Mouse (Mus musculus) common myeloid progenitor, adult 5-6 weeks (primary cell): ENCODE data around the gene Alkbh7. TPM values are rescaled to one million over a fixed set of nuclear protein-coding genes. Genes with fewer than 3 reads are reported as not detected.

Source experiments
- ATAC-seq: replicated peaks from 2 replicates; pipeline ENCODE4 v1.8.0; 2016; ENCODE audit warnings: low read depth, mild to moderate bottlenecking, moderate TSS enrichment, inconsistent platforms; ENCODE audit not compliant: poor library complexity, severe bottlenecking
- total RNA-seq: library from RNA; stranded (forward); fragments of 200-1000, 187-1606 nt; gene quantifications from 2 replicates; pipeline ENCODE4 v1.2.3, GENCODE M21; 2017

Alkbh7 gene
- total RNA-seq: 16.0 and 30.3 TPM in 2 replicates

DNA sequence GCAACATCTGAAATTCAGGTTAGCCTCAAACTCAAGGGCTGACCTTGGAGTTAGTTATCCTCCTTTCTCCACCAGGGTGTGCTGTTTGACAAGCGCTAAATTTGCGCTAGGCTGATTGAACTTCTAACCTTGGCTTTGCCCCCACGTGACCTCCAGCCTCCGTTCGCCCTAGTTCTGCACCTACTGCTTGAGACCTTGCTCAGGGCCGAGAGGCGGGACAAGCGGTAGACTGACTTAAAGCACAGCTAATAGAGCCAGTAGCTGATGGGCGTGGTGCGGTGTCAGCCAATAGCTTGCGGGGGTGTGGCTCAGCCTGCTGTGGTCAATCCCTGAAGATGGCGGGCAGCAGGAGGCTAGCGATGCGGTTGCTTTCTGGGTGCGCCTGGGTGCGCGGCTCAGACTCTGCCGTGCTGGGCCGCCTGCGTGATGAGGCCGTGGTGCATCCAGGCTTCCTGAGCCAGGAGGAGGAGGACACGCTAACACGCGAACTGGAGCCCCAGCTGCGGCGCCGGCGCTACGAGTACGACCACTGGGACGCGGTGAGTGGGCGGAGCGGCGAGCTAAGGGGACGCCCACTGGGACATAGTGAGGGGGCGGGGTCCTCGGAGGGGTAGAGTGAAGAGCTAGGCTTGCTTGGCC, at the start of gene Alkbh7:
Gene Alkbh7, plus strand, starts transcription at position 311 of the 639 bp plus-strand sequence.
- ATAC-seq: peak; percentile 98

DNA sequence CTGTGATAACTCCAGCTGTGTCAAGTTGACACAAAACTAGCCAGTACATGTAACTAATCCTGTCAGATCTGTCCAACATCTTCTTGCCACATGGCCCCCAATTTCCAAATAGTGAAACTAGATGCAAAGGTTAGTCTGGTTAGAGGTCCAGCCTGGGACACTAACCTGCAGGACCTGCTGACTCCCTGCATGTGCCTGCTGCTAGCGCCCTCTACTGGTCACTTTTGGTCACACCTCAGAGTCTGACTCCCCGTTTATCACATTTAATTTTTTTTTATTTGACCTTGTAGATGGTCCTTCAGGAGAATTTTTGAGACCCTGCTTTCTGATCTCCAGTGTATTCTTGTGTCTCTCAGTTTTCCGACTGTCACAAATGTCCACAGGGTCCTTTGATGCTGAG, 46.2 kb upstream of the Alkbh7 start:
- ATAC-seq: peak; percentile 82

DNA sequence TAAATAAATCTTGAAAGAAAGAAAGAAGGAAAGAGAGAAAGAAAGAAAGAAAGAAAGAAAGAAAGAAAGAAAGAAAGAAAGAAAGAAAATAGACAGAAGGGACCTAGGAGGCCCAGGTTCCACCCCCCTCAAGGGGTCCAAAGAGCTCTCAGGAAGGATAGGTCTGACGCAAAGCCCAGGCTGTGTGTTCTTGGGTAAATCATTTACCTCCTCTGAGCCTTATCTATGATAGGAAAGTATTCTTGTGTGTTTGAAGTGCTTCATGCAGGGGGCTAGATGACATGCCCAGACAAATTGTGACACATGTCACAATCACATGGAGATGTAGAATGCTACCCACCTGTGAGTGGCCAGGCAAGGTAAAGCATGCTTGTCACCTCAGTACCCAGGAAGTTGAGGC, 44.5 kb upstream of the Alkbh7 start:
- ATAC-seq: no peak

DNA sequence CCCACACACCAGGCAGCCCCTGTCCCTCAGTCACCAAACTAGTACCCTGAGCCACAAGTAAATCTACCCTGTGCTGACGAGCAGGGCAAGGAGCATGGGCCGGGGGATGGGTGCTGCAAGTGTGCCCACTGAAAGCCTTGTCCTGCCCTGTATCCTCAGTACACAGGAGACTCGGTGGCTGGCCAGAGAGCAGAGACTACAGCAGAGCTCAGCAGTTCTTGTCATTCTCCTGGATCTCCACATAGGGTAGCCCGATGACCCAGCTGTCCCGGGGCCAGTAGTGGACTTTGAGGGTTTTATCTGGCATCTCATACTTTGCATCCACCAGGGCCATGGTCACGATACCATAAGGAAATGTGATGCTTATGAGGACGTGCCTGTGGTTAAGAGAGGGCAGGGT, 42.3 kb upstream of the Alkbh7 start:
- ATAC-seq: no peak

DNA sequence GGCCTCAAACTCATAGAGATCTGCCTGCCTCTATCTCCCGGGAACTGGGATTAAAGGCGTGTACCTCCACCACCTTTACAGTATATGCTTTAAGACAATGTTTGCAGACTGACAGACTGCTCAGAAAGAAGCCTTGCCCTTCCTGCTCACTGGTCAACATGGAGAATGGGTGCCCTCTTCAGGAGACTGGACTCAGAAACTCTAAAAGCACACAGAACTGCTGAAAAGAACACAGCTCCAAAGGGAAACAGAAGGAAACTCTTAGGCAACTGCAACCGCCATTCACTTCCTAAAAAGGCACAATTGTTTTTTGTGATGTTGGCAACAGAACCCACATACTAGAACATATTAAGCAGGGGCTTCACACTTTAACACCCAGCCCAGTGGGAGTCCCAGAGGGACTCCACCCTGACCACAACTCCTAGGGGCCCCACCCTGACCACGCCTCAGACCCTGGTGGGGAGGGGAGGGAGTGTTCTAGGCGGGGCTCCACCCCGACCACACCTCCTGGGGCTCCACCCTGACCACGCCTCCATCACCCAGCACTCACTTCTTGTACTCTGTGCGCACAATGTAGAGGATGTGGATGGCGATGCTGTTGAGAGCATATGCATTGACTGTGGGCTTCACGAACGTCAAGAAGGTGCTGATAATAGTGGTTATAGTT, 39.2 kb upstream of the Alkbh7 start:
- peak; percentile 99 for ATAC-seq

DNA sequence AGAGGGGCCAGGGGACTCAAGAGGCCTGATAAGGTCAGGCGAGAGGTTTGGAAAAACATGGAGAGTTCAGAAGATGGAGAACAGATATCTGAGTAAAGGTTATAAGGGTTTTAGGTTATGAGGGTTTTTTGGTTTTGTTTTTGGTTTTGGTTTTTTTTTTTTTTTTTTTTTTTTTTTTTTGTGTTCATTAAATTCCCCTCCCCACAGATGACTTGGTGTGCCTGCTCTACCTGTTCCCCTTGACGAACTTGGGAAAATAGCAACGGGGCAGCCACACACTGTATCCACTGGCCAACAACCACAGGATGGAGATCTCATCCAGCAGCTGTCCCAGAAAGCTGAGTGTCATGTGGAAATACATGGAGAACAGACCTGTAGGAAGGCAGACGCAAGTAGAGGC, 38.5 kb upstream of the Alkbh7 start:
- no peak for ATAC-seq

DNA sequence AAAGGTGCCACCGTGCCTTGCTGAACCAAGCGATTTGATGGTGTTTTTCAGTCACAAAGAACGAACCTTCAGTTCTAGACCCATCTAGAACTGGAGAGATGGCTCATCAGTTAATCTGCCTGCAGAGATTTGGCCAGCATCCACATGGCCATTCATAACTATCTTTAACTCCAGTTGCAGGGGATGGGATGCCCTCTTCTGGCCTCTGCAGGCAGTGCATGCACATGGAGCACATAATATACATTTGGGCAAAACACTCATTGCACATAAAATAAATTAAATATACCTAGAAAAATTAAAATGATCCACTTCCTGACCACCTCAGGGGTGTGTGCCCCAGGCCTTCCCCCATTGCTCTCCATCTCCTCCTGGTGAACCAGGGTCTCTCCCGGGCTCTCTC, 35.3 kb upstream of the Alkbh7 start:
- no peak for ATAC-seq

DNA sequence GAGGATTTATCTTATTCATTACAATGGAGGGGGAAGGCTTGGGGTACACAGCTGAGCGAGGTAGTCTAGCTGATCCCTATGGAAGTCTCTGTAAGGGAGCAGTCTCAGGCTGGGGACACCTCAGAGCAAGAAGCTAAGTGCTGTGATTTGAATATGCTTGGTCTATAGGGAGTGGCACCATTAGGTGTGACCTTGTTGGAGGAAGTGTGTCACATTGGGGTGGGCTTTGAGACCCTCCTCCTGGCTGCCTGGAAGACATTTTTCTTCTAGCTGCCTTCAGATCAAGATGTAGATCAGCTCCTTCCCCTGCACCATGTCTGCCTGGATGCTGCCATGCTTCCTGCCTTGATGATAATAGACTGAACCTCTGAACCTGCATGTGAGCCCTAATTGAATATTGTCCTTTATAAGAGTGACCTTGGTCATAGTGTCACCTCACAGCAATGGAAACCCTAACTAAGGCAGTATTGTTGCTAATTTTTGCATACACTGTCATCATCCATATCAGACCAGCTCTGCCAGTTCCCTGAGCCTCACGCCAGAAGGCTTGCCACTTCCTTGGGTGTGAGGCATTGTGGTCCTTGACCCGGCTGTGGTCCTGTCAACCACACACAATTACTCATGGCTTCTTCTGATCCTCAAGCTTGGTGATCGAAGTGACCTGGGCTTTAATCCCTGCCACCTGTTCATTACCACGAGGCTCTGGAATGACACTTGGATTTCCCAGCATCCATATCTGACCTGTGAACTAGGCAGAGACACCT, 34.3 kb upstream of the Alkbh7 start:
- no peak for ATAC-seq

DNA sequence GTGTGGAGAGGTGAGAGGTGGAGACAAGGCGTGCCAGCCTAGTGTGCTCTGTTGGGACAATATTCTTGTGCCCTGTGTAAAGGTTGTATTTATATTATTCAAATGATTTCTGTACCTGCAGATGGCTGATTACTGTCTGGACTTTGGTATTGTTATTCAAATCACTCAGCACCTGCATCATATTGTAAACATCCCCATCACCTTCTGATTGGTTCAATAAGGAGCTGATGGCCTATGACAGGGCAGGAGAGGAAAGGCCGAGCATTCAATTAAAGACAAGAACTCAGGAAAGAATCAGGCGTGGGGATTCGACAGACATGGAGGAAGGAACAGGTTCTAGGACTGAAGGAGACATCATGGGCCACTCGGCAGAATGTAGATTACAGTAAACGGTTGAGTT, 33.5 kb upstream of the Alkbh7 start:
- no peak for ATAC-seq

DNA sequence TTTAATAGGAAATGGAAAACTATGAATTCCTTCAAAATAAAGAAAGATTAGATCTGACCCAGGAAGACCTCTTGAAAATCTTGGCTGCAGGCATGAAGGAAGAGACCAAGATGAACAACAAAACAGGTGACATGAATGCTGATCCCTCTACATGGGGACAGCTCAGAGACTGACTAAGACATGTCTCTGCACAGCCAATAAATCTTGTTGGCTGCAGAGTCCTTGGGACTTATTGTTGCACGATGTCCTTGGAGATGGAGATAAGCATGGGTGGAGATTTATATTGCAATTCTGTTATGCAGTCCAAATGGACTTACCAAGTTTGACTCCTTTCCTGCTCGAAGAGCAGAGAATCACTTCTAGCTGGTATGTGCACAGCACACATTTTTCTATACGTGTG, 27.8 kb upstream of the Alkbh7 start:
- ATAC-seq: no peak

DNA sequence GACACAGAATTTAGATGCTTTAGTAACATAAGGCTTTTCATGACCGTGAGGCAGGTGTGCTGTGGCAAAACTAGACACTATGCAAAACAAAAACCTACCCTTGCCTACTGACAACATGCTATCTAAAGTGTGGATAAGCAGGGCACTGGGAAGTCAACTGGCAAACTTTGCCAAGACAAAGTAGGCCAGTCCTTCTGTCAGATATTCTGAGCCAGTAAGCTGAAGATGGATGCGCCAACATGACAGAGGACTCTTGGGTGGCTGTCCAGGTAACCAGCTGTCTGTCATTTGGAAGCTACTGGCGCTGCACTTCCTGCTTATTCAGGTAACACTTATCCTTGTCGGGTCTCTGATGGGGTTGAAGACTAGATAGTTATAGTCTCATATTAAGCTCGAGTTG, 27.1 kb upstream of the Alkbh7 start:
- ATAC-seq: no peak

DNA sequence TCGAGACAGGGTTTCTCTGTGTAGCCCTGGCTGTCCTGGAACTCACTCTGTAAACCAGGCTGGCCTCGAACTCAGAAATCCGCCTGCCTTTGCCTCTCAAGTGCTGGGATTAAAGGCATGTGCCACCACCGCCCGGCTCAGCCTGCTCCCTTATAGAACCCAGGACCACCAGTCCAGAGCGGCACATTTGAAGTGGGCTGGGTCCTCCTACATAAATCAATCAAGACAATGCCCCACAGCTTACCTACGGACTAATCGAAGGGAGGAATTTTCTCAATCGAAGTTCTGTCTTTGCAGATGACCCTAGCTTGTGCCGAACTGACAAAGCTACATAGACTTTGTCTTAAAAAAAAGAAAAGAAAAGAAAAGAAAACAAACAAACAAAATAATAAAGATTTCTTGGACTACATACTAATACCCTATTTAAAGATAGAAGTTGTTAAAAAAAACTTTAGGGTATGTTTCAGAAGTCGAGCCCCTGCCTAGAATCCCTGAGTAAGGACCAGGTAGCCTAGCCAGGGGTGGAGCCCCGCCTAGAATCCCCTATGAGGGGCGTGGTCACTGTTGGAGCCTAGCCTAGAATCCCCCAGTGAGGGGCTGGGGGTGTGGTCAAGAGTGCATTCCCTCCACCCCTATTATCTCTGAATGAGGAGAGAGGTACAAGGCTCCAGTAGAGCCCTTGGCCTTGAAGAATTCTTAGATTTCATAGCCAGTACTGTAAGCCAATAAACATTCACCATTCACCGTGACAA, 23.0 kb upstream of the Alkbh7 start:
- ATAC-seq: no peak

DNA sequence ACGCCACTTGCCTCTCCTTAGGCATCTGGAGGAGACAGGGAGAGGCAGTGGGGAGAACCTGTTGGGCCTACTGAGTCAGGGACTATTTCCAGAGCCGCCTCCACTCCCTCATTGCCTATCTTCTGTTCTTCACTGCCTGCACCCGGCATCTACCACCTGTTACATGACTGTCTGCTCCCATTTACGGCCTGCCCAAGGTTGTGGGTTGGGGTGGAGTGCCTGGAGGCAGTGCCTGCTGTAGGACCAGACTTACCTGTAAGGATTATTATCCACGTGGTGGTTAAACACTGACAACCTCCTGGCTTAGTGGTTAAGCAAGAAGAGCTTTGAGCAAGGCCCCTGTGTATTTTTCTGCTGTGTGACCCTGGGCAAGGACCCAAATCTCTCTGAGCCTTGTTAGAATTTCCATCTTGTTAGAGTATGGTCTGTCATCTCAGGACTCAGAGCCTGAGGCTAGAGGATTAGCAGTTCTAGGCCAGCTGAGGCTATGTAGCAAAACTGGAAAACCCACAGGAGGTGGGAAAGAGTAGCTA, 22.4 kb upstream of the Alkbh7 start:
- ATAC-seq: no peak

DNA sequence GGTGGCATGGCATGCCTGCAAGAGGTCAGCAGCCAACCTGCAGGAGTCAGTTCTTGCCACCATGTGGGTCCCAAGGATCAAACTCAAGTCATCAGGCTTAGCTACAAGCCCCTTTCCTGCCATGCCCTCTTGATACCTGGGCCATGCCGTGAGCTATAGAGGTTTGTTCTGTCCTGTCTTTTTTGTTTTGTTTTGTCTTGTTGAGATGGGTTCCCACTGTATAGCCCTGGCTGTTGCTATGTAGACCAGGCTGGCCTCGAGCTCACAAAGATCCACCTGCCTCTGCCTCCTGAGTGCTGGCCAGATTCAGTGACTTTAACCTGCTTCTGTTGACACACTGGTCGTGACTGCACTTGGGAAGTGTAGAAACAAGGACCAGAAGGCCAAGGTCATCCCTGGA, 21.7 kb upstream of the Alkbh7 start:
- no peak for ATAC-seq

DNA sequence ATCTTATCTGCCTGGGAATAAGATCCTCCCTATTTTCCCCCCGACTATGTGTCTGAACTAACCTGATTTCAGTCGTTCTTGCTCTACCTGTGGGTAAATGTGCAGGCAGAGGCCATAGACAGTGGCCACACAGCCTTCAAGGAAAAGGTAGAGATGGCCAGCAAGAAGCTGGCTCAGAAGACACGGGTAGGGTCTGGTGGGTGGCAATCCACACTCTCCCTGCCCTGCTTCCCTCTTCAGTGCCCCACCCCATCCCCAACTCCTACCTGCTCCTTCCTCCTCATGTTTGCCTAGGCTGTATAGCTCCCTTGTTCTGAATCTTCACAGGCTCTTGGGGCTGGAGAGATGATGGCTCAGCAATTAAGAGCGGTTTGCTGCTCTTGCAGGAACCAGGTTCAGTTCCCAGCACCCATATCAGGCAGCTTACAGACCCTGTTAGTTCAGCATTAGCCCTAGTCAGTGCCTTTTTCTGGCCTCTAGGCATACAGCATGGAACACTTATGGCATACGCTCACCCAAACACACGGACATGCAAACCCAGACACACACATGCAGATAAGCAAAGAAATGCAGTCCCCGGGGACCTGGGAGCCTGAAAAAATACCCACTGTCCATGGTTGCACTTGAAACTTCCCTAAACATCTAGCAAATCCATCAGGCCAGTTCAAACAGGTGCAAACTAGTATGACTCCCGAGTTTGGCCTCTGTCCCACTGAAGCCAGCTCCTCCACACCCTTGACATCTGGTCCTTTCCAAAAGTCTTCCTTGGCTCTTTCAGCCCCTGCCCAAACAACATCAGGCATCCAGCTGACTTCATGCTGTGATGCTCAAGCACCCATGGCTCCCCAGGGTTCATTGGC, 20.4 kb upstream of the Alkbh7 start:
- no peak for ATAC-seq

DNA sequence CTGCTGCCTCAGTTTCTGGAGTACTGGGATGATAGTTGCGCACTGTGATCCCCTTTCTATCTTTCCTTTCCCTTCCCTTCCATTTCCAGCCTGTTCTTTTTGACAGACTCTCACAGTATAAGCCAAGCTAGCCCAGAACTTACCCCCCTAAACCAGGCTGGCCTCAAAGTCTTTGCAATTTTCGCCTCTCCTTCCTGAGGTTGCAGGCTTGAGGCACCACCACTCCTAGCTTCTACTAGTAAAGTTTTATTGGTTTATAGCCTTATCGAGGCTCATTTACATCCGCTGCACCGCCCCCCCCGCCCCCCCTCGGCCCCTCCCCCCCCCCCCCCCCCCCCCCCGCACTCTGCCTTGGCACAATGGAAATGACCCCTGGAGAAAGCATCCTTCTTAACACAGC, 17.6 kb upstream of the Alkbh7 start:
- no peak for ATAC-seq

DNA sequence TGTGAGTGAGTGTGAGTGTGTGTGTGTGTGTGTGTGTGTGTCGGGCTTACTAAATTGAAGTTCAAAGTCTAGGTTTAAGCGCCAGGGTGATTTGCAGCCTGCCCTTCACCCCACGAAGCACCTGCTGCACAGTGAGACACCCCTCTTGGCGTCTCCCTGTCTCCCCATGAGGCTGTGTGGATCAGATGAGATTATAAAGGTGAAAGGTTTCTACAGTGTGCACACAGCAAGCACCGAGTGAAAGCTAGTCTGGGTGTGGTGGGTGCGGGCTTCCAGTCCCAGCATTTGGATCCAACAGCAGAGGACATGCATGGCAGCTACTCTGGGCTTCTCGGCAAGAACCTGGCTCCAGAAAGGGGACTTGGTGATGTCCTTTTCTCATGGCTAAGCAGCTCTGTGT, 16.1 kb upstream of the Alkbh7 start:
- ATAC-seq: no peak

DNA sequence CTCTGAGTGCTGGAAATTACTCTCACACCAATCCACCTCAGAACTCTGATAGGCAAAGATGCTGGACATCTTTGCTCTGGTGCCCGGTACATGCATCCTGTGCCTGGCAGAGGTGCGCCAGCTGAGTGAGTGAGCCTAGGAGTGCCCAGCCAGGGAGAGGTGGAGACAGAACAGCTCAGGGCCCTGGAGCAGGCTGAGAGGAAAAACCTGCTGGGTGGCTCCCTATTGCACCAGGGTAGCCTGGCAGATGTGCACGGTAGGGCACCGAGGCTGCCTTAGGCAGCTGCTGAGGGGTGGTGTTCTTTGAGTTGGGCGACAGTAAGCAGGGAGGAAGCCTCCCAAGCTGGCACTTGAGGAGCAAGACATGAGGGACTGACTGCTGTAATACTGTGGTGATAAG, 15.1 kb upstream of the Alkbh7 start, which contains the start of gene Acer1:
Gene Acer1, minus strand, starts transcription at position 114 of the 400 bp plus-strand sequence.
- ATAC-seq: no peak

DNA sequence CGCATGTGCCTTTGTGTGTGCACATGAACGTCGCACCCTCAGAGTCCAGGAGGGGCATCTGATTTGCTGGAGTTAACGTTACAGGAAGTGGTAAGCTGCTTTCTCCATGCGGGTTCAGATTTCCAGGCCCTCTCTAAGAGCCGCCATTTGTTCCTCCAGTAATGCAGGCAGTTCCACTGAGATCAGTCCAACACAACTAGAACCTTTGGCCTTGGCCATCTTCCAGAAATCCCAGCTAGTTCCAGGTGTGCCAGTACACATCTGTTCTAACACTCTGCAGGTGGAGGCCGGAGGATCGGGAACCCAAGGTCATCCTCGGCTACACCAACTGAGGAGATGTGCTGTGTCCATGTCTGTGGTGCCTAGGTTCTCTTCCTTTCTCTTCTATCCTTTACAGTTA, 12.3 kb upstream of the Alkbh7 start:
- no peak for ATAC-seq
